Mouse (Mus musculus) limb, embryonic 11.5 days (tissue): ENCODE results near the gene Gm48552. TPM values are rescaled to one million over a fixed set of nuclear protein-coding genes. Genes with fewer than 3 reads are reported as not detected.

Experiments
- ATAC-seq: fragments of 200-750 bp; cut with Nextera tagmentation; 2 replicates; pipeline ENCODE4 v1.8.0; 2017; ENCODE audit warnings: low read depth; ENCODE audit not compliant: insufficient number of reproducible peaks, low FRiP score, low TSS enrichment
- DNase-seq: peaks from one replicate; pipeline ENCODE4 v3.0.0-alpha.2; 2015; ENCODE audit warnings: low spot score
- H3K27ac ChIP-seq: fragments of 300-500 bp; sonication (generic); replicated peaks from 2 replicates; pipeline ENCODE4 v1.5.1; 2014; ENCODE audit warnings: low read depth, mild to moderate bottlenecking, low read length
- H3K27me3 ChIP-seq: fragments of 300-500 bp; sonication (generic); 2 replicates; pipeline ENCODE4 v1.6.1; 2014; ENCODE audit warnings: mild to moderate bottlenecking, low read length, mixed read lengths; ENCODE audit not compliant: control insufficient read depth, insufficient read depth
- H3K36me3 ChIP-seq: fragments of 300-500 bp; sonication (generic); 2 replicates; pipeline ENCODE4 v1.6.1; 2014; ENCODE audit warnings: mild to moderate bottlenecking, low read length, moderate library complexity, mixed read lengths; ENCODE audit not compliant: control insufficient read depth, insufficient read depth
- H3K4me1 ChIP-seq: fragments of 300-500 bp; sonication (generic); 2 replicates; pipeline ENCODE4 v1.6.1; 2014; ENCODE audit warnings: low read length, mixed read lengths; ENCODE audit not compliant: control insufficient read depth, insufficient read depth
- H3K4me2 ChIP-seq: fragments of 300-500 bp; sonication (generic); 2 replicates; pipeline ENCODE4 v1.6.1; 2014; ENCODE audit warnings: low read depth, mild to moderate bottlenecking, moderate library complexity; ENCODE audit not compliant: severe bottlenecking
- H3K4me3 ChIP-seq: fragments of 300-500 bp; sonication (generic); 2 replicates; pipeline ENCODE4 v1.5.1; 2014; ENCODE audit warnings: low read depth, low read length
- H3K9ac ChIP-seq: fragments of 300-500 bp; sonication (generic); 2 replicates; pipeline ENCODE4 v1.6.1; 2014; ENCODE audit warnings: mild to moderate bottlenecking, low read length
- H3K9me3 ChIP-seq: fragments of 300-500 bp; sonication (generic); 2 replicates; pipeline ENCODE4 v1.6.1; 2016; ENCODE audit warnings: low read length; ENCODE audit not compliant: control insufficient read depth
- WGBS: fragments of 180-500 bp; shearing (Covaris S2); extraction: QIAGEN DNeasy Blood & Tissue Kit; methylation state at CpG from one replicate; pipeline ENCODE4 v1.1.7; 2014; 5-methylcytosine and 5-hydroxymethylcytosine counted together
- polyA plus RNA-seq: library from polyadenylated mRNA; unstranded; fragments of >200 nt; fragmentation: Nextera tagmentation; extraction: Ambion mirVana; gene quantifications from 2 replicates; pipeline ENCODE4 v1.2.1, GENCODE M21; 2014

Gm48552 gene
- polyA plus RNA-seq, 1 experiment from 2014 or later: 1.0 TPM

DNA sequence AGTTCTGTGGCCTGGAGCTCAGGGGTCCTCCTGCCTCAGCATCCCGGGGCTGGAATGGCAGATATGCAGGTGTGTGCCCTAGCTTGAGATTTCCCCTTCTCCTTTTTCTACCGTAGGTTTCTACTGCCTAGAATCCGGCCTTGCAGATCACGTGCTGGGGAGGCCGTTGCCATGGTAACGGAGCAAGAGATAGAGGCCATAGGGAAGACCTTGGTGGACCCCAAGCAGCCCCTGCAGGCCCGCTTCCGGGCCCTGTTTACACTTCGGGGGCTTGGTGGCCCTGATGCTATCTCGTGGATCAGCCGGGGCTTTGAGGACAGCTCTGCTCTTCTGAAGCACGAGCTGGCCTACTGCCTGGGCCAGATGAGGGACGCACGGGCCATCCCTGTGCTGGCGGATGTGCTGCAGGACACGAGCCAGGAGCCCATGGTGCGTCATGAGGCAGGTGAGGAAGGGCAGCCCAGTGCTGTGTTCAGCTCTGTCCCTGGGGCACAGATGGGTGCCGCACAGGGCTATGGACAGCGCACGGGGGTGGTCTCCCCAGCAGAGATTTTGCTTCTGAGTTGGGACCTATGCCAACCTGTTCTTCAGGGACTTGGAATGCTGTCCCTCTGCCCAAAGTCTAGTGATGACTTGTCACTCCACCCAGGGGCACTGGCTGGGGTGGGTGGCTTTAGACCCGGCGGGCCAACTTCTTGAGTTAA lies 3.0 kb upstream of the Gm48552 start:
- no peak overlapping the region for H3K9ac ChIP-seq
- WGBS: 87% methylated on average over 22 of the region's 22 CpGs
- peaks cover 19% of the 10 kb centered on the region; the same call in 1 of the 2 replicates for H3K36me3 ChIP-seq
- H3K4me1 ChIP-seq: peaks cover 6% of the 10 kb centered on the region
- H3K27ac ChIP-seq: no peak overlapping the region
- DNase-seq (no peak), ATAC-seq (no peak)
- H3K9me3 ChIP-seq: no peaks in the 10 kb centered on the region
- peak overlapping the region; percentile 91; the same call in 1 of the 2 replicates for H3K4me2 ChIP-seq
- H3K27me3 ChIP-seq: no peaks in the 10 kb centered on the region
- no peak overlapping the region for H3K4me3 ChIP-seq

DNA sequence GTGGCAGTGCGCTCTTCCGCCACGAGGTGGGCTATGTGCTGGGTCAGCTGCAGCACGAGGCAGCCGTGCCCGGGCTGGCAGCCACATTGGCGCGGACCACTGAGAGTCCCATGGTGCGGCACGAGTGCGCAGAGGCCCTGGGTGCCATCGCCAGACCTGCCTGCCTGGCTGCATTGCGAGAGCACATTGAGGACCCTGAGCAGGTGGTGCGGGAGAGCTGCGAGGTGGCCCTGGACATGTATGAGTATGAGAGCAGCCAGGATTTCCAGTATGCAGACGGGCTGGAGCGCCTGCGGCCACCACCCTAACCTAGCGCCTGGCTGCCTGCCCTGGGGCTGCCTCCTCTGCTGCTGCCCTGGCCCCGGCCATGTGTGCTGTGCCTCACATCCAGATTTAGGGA lies 1.1 kb upstream of the Gm48552 start:
- ATAC-seq: no peak
- no peak overlapping the region for H3K27ac ChIP-seq
- no peak for DNase-seq
- WGBS: 92% methylated on average over 20 of the region's 20 CpGs
- H3K27me3 ChIP-seq: no peaks in the 10 kb centered on the region
- H3K9me3 ChIP-seq: no peaks in the 10 kb centered on the region
- H3K9ac ChIP-seq: no peak overlapping the region
- no peak overlapping the region for H3K4me2 ChIP-seq
- peaks cover 6% of the 10 kb centered on the region for H3K4me1 ChIP-seq
- no peak overlapping the region for H3K4me3 ChIP-seq
- peaks cover 19% of the 10 kb centered on the region; the same call in 1 of the 2 replicates for H3K36me3 ChIP-seq

DNA sequence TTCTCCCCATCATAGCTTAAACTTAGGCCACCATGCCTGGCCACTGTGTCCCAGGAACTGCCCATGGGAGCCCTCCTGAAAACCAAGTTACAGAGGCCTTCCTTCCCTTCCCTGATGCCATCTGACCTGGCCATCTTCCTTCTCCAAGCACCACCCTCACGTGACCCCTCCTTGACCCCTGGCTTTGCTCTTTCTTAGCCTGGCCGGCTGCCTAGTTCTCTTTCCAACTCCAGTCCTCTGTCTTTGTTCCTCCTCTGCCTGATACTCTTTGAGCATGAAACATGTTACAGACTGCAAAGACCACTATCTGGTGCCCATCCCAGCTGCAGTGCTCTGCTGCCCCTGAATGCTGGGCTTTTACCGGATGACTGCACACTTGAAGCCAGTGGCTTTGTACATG lies 568 bp downstream of the Gm48552 start:
- DNase-seq: no peak
- H3K4me1 ChIP-seq: peaks cover 13% of the 10 kb centered on the region
- H3K4me2 ChIP-seq: no peak overlapping the region
- WGBS: 64% methylated on average over 3 of the region's 3 CpGs
- H3K27me3 ChIP-seq: no peaks in the 10 kb centered on the region
- no peak overlapping the region for H3K4me3 ChIP-seq
- no peaks in the 10 kb centered on the region for H3K9me3 ChIP-seq
- H3K36me3 ChIP-seq: peaks cover 19% of the 10 kb centered on the region; the same call in 1 of the 2 replicates
- no peak for ATAC-seq
- no peak overlapping the region for H3K9ac ChIP-seq
- H3K27ac ChIP-seq: no peak overlapping the region

DNA sequence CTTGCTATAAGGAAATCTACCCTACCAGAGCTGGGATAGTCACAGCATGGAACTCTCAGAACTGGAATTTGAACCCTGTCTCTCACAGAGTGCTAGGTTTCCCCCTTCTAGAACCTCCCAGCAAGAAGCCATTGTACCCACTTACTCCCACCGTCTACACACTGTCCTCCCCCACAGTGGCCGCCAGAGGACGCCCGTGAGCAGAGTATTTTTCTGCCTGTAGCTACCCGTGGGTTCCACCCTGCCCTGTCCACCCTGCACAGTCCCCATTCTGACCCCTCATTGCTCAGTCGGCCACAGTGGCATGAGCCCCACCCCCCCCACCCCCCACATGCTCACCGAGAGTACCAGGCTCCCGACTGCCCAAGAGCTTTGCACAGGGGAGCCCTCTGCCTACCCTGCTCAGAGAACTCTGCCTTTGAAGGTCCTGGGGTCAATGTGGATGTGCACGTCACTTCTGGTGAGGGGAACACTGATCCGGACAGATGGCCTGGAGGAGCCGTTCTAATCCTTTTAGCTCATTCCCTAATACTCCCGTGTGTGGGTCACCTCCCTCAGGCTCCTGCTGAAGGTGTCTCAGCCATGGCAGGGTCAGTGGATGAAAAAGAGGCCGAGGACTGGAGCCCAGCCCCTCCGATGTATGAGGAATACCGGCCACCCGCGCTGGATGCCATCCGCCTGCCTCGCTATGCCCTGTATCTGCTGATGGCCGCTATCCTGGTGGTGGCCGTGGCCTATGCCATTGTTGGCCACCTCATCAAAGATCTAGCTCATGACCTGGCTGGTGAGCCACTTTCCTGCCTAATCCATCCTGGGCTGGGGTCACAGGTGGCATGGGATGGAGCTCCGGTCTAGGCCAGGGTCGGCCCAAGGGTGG lies 1.2 kb downstream of the Gm48552 start:
- Histone ChIP-seq H3K27ac (no peak overlapping the region), H3K36me3 (peaks cover 19% of the 10 kb centered on the region; the same call in 1 of the 2 replicates), H3K9me3 (no peaks in the 10 kb centered on the region), H3K27me3 (no peaks in the 10 kb centered on the region), H3K4me3 (no peak overlapping the region), H3K9ac (no peak overlapping the region), H3K4me2 (no peak overlapping the region), H3K4me1 (peaks cover 13% of the 10 kb centered on the region)
- no peak for ATAC-seq
- 63% methylated on average over 23 of the region's 23 CpGs for whole genome bisulfite sequencing
- DNase-seq: peak; percentile 86

DNA sequence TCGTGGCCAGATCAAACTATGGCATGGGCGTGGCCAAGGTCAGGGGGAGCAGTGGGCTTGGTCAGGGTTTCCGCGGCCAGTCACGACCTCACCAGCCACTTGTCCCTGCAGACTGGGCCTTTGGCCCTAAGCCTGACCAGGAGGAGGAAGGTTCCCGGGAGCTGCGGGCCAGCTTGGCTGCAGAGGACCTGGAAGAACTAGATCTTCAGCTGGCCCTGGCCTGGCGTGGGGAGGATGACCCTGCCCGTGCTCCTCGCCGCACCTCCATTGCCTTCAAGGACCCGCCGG lies 1.8 kb downstream of the Gm48552 start:
- 89% methylated on average over 13 of the region's 13 CpGs for WGBS
- peaks cover 8% of the 10 kb centered on the region; the same call in 1 of the 2 replicates for H3K4me1 ChIP-seq
- DNase-seq (no peak), ATAC-seq (no peak)
- peaks cover 19% of the 10 kb centered on the region; the same call in 1 of the 2 replicates for H3K36me3 ChIP-seq
- no peaks in the 10 kb centered on the region for H3K9me3 ChIP-seq
- H3K9ac ChIP-seq: no peak overlapping the region
- no peak overlapping the region for H3K4me3 ChIP-seq
- no peak overlapping the region for H3K27ac ChIP-seq
- no peaks in the 10 kb centered on the region for H3K27me3 ChIP-seq
- no peak overlapping the region for H3K4me2 ChIP-seq

DNA sequence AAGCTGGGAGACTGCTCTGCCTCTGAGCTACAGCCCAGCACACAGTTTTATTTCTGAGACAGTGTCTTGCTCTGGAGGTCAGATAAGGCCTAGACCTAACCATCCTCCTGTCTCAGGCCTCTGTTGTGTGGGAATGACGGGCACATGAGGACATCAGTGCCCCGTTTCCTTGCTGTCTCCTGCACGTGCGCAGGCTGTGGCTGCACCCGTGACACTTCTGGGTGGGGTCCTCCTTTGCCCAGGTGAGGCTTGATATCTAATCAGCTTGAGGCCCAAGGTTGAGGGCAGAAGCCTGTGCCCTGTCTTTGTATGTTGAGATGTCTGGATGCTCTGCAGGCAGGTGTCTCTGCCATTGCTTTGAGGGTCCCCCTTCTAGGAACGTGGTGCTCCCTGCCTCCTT lies 3.5 kb downstream of the Gm48552 start:
- Histone ChIP-seq H3K4me3 (no peak overlapping the region), H3K4me2 (no peak overlapping the region), H3K9me3 (no peaks in the 10 kb centered on the region), H3K4me1 (peaks cover 8% of the 10 kb centered on the region; the same call in 1 of the 2 replicates), H3K27ac (no peak overlapping the region; the same call in 1 of the 2 replicates), H3K36me3 (peaks cover 8% of the 10 kb centered on the region; the same call in 1 of the 2 replicates), H3K27me3 (no peaks in the 10 kb centered on the region), H3K9ac (no peak overlapping the region)
- ATAC-seq: no peak
- 86% methylated on average over 6 of the region's 6 CpGs for WGBS
- DNase-seq: no peak

DNA sequence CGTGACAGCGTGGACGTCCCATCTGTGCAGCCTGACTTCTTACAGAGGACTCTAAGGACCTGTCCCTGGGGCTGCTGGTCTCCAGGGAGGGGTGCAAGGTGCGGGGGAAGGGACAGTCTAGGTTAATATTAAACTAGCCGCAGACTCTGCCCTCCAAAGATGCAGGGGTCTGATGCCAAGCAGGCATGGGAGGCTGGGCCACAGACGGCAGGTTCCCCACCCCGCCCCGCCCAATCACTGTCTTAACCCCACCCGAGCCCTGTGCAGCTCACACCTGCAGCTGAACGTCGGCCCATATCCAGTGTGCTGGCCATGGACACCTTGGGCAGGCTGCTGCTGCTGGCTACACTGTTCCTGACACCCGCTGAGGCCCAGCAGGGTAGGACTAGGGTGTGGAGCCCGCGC lies 4.0 kb downstream of the Gm48552 start, which contains the start of gene Smim24:
TSS of gene Smim24 (plus strand) at position 271 of the 405 bp plus-strand sequence.
- ATAC-seq (no peak), DNase-seq (no peak)
- WGBS: 60% methylated on average over 14 of the region's 14 CpGs
- Histone ChIP-seq H3K9me3 (no peaks in the 10 kb centered on the region), H3K36me3 (peaks cover 6% of the 10 kb centered on the region; the same call in 1 of the 2 replicates), H3K4me3 (peak within 1 kb of the TSS; percentile 17; the same call in 1 of the 2 replicates), H3K4me2 (peak within 1 kb of the TSS; percentile 24), H3K27ac (no peak within 1 kb of the TSS; the same call in none of the 2 replicates), H3K9ac (peak within 1 kb of the TSS; percentile 40; the same call in 1 of the 2 replicates), H3K4me1 (peaks cover 9% of the 10 kb centered on the region; the same call in 1 of the 2 replicates), H3K27me3 (no peaks in the 10 kb centered on the region)

DNA sequence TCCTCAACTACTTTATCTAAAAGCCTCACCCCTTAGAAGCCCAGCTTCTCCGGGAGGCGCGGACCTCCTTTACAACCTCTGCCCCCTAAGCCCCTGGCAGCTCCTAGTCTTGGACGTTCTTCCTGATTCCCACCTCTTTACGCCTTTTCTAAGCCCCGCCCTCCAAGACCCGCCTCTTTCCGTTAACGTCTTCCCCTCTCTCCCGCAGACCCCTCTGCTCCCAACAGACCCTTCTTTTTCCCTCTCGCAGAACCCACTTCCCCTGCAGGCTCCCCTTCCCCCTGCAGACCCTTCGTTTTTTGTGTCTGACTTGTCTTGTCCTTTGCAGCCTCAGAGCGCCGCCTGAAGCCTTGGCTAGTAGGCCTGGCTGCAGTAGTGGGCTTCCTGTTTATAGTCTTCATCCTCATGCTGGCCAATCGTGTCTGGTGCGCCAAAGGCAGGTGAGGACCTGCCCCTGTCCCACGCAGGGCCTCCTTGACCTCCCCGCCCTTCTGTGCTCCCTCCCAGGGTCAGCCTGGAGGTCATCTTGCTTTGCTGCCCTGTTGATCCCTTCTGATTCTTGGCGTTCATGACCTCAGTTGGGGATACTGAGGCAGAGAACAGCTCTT lies 4.8 kb downstream of the Gm48552 start:
- Histone ChIP-seq H3K4me2 (peak overlapping the region; percentile 24), H3K36me3 (peaks cover 4% of the 10 kb centered on the region; the same call in 1 of the 2 replicates), H3K9me3 (no peaks in the 10 kb centered on the region), H3K4me3 (peak overlapping the region; percentile 17; the same call in 1 of the 2 replicates), H3K27me3 (no peaks in the 10 kb centered on the region), H3K4me1 (peaks cover 10% of the 10 kb centered on the region; the same call in 1 of the 2 replicates), H3K9ac (peak overlapping the region; percentile 40; the same call in 1 of the 2 replicates), H3K27ac (no peak overlapping the region; the same call in 1 of the 2 replicates)
- ATAC-seq (no peak), DNase-seq (no peak)
- 5% methylated on average over 19 of the region's 19 CpGs for WGBS
